Mouse (Mus musculus): Measurements from ENCODE around the gene Mboat7. TPM values are rescaled to one million over a fixed set of nuclear protein-coding genes. Genes with fewer than 3 reads are reported as not detected.

The Mboat7 gene
- total and polyA plus RNA-seq, 3 experiments: 31.1 to 113 TPM; not detected in 1

GRCm38 (mm10) chr7:3703879-3704441, 10.6 kb upstream of the Mboat7 start, which contains the start of gene Rps9 (continued):
- TF ChIP-seq ELF1 (IDR thresholded peaks at IDR 0.05; ENCODE audit: low read depth, low read length) (0 out of 2 replicates have a peak, but pooled peaks have one; percentile 44), POLR2AphosphoS5 (IDR thresholded peaks at IDR 0.05; ENCODE audit: borderline replicate concordance, low read depth, low read length) (peak; percentile 99; the same call in 1 of the 2 replicates)

DNA sequence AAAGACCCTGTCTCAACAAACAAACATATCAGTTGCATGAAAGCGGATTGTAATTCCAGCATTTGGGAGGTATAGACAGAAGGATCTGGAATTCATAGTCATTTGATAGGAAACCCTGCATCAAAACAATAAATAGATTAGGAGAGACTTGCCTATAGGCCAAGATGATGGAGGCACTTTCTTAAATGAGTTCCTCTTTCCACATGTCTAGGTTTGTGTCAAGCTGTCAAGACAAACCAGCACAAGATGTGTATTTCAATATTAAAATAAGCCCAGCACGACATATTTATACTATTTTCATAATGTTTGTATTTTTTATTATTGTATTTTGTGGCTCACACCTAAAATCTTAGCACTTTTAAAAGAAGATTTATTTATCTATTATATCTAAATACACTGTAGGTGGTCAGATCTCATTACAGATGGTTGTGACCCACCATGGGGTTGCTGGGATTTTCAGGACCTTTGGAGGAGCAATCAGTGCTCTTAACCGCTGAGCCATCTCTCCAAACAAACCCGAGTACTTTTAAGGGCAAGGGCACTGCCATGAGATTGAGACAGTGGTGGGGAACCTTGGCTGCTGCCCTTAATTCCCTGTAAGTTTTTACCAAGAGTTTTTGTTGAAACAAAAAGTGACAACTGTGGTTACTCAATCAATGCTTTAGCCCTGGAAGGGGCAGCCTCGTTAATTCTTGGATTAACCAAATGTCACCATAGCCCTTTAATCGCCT, 10.0 kb upstream of the Mboat7 start:
- Histone ChIP-seq H3K36me3 (ENCODE audit: control insufficient read depth in 1 of 2, insufficient read depth in 2 of 2, low read length in 2 of 2) (peaks cover 6 to 18% of the 10 kb centered on the region in 2 experiments), H3K27me3 (ENCODE audit: control insufficient read depth in 1 of 2, insufficient read depth in 2 of 2, low read length in 2 of 2) (no peaks in the 10 kb centered on the region), H3K9me3 (replicated peaks; ENCODE audit: insufficient read depth, low read length) (no peaks in the 10 kb centered on the region), H3K27ac (ENCODE audit: control insufficient read depth, low read depth, low read length) (peak overlapping the region; percentile 78), H3K9ac (ENCODE audit: control insufficient read depth, low read depth, low read length, poor library complexity, severe bottlenecking) (peak overlapping the region; percentile 83), H3K4me1 (ENCODE audit: control insufficient read depth in 1 of 2, insufficient read depth in 2 of 2, low read length in 2 of 2) (peaks cover 0 to 8% of the 10 kb centered on the region in 2 experiments; a peak in 1 of 4 replicates), H3K79me2 (ENCODE audit: control insufficient read depth, insufficient read depth, low read length, poor library complexity) (peaks cover 28% of the 10 kb centered on the region), H3K4me3 (ENCODE audit: control insufficient read depth in 1 of 2, insufficient read depth in 1 of 2, low read depth in 2 of 2, low read length in 2 of 2) (peak overlapping the region; percentile 57 to 99)
- TF ChIP-seq ETS1 (IDR thresholded peaks at IDR 0.05; ENCODE audit: low read depth, low read length): no peak
- TF ChIP-seq RCOR1 (IDR thresholded peaks at IDR 0.05; ENCODE audit: low read depth, low read length): peak; percentile 29
- TF ChIP-seq MXI1 (IDR thresholded peaks at IDR 0.05; ENCODE audit: low read depth, low read length): peak; percentile 82
- 0 out of 4 replicates have a peak, but pooled peaks of 1 of the 2 experiments have one; percentile 7 for TF ChIP-seq EP300 (IDR thresholded peaks at IDR 0.05; ENCODE audit: low read depth in 1 of 2, low read length in 2 of 2)
- TF ChIP-seq USF2 (IDR thresholded peaks at IDR 0.05; ENCODE audit: borderline replicate concordance in 1 of 2, insufficient read depth in 1 of 2, low read depth in 1 of 2, low read length in 2 of 2): no peak
- TF ChIP-seq USF1 (IDR thresholded peaks at IDR 0.05; ENCODE audit: low read depth, low read length): no peak
- peak; percentile 73 for DNase-seq (ENCODE audit: low read depth, low spot score)

DNA sequence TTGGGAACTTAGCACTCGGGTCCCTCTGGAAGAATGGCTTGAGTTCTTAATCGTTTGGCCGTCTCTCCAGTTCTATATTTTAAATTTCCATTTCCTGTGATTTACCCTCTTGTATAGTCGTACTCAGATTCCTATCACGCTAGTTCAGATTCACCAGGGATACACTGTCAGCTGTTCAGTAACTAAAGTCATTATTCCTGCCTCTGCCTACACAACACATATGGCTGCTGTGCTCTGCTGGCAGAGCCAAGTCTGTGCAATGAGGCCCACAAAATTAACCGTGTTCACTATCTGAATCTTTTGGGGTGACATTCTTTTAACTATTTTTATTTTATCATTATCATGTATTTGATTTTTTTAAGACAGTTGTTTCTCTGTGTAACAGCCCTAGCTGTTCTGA, 5.1 kb upstream of the Mboat7 start:
- no peak overlapping the region for H3K27ac ChIP-seq (ENCODE audit: control insufficient read depth, low read depth, low read length)
- H3K9me3 ChIP-seq (replicated peaks; ENCODE audit: insufficient read depth, low read length): no peaks in the 10 kb centered on the region
- no peak overlapping the region for H3K4me3 ChIP-seq (ENCODE audit: control insufficient read depth in 1 of 2, insufficient read depth in 1 of 2, low read depth in 2 of 2, low read length in 2 of 2)
- peaks cover 0 to 6% of the 10 kb centered on the region in 2 experiments; a peak in 1 of 4 replicates for H3K4me1 ChIP-seq (ENCODE audit: control insufficient read depth in 1 of 2, insufficient read depth in 2 of 2, low read length in 2 of 2)
- H3K9ac ChIP-seq (ENCODE audit: control insufficient read depth, low read depth, low read length, poor library complexity, severe bottlenecking): no peak overlapping the region
- peaks cover 3% of the 10 kb centered on the region; the same call in 1 of the 2 replicates for H3K79me2 ChIP-seq (ENCODE audit: control insufficient read depth, insufficient read depth, low read length, poor library complexity)
- no peaks in the 10 kb centered on the region for H3K27me3 ChIP-seq (ENCODE audit: control insufficient read depth in 1 of 2, insufficient read depth in 2 of 2, low read length in 2 of 2)
- no peak for DNase-seq (ENCODE audit: low read depth, low spot score)
- peaks cover 0 to 5% of the 10 kb centered on the region in 2 experiments; a peak in 3 of 4 replicates for H3K36me3 ChIP-seq (ENCODE audit: control insufficient read depth in 1 of 2, insufficient read depth in 2 of 2, low read length in 2 of 2)
- TF ChIP-seq ZNF384 (IDR thresholded peaks at IDR 0.05; ENCODE audit: low read depth, low read length) (no peak), TBP (IDR thresholded peaks at IDR 0.05; ENCODE audit: low read depth, low read length) (no peak), ETS1 (IDR thresholded peaks at IDR 0.05; ENCODE audit: low read depth, low read length) (no peak), MYB (IDR thresholded peaks at IDR 0.05; ENCODE audit: low read depth, low read length) (no peak), ZMIZ1 (IDR thresholded peaks at IDR 0.05; ENCODE audit: low read depth, low read length) (no peak), MAX (IDR thresholded peaks at IDR 0.05; ENCODE audit: low read length) (no peak), GABPA (IDR thresholded peaks at IDR 0.05; ENCODE audit: low read depth, low read length) (no peak), MXI1 (IDR thresholded peaks at IDR 0.05; ENCODE audit: low read depth, low read length) (no peak), KAT2A (conservative IDR thresholded peaks at IDR 0.05; ENCODE audit: low read depth, low read length) (no peak), SMC3 (IDR thresholded peaks at IDR 0.05; ENCODE audit: low read depth, low read length) (no peak), RCOR1 (IDR thresholded peaks at IDR 0.05; ENCODE audit: low read depth, low read length) (no peak), POLR2AphosphoS5 (IDR thresholded peaks at IDR 0.05; ENCODE audit: borderline replicate concordance, low read depth, low read length) (no peak), SIN3A (IDR thresholded peaks at IDR 0.05; ENCODE audit: low read length) (no peak), USF2 (IDR thresholded peaks at IDR 0.05; ENCODE audit: borderline replicate concordance in 1 of 2, insufficient read depth in 1 of 2, low read depth in 1 of 2, low read length in 2 of 2) (no peak), NRF1 (IDR thresholded peaks at IDR 0.05; ENCODE audit: insufficient read depth, low read depth, low read length, poor library complexity, severe bottlenecking) (no peak), POLR2AphosphoS2 (IDR thresholded peaks at IDR 0.05; ENCODE audit: low read length) (no peak), MYC (IDR thresholded peaks at IDR 0.05; ENCODE audit: low read depth, low read length) (no peak), BHLHE40 (IDR thresholded peaks at IDR 0.05; ENCODE audit: borderline replicate concordance, low read depth, low read length) (no peak), MAZ (IDR thresholded peaks at IDR 0.05; ENCODE audit: low read depth, low read length) (no peak)

Measured in MEL (cell line).